Mouse (Mus musculus) cerebellum, adult 8-10 months (tissue): ENCODE measurements around the gene Irf4.

Experiments used
- DNase-seq: peaks from one replicate; pipeline ENCODE4 v3.0.0; 2022

The Irf4 gene

DNA sequence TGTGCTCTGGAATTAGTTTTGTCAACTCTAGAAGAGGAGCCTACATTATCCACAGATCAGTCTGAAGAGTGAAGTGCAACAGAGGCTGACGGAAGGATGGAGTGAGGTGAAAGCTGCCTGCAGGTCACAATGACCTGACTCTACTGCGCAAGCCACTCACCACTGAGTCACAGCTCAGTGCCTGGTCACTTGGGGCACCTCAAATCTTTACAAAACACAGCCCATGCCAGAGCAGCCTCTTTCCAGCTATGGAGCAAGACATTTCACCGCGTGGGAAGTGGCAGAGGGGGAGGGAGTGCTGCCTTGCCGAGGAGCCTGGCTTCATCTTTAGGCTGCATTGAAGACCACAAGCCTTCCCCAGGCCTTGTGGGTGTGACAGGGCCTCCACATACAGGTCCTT lies 65.2 kb downstream of the Irf4 start:
- no peak for DNase-seq
